Mouse (Mus musculus): Measurements from ENCODE around the gene Spata17. TPM values are rescaled to one million over a fixed set of nuclear protein-coding genes. Genes with fewer than 3 reads are reported as not detected.
A peak's percentile ranks its signal among the peaks of the same experiment; 100 is the strongest.
"Not testable (repeated sequence)": the region's sequence is repeated elsewhere in the genome, so short reads cannot be mapped to it uniquely, and the experiment has no call there.

Spata17 gene
- polyA plus RNA-seq, 2 experiments: 0.19 TPM

DNA sequence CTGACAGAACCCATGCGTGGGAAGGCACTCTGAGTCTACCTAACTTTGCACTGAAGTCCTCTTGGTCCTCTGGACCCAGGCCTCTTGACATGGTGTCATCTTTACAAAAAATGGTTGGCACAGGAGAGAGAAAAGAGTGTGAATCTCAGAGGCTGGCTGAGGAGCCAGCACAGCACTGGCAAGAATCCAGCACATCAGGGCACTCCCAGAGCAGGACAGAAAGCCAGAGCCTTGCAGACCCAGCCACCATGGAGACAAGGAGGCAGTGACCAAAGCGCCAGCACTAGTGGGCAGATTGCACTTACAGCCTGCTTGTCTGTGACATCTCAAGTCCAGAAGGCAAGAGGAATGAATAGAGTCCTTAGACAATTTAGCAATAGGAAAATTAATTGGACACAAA, 62.7 kb downstream of the Spata17 start:
- Histone ChIP-seq H3K36me3 (ENCODE audit: control insufficient read depth, insufficient read depth, low read length) (no peaks in the 10 kb centered on the region), H3K9me3 (ENCODE audit: control insufficient read depth, low read length) (no peaks in the 10 kb centered on the region), H3K27ac (replicated peaks; ENCODE audit: low read depth, low read length) (no peak overlapping the region), H3K4me3 (replicated peaks; ENCODE audit: low read length) (no peak overlapping the region), H3K27me3 (ENCODE audit: control insufficient read depth, insufficient read depth, low read length) (no peaks in the 10 kb centered on the region), H3K9ac (ENCODE audit: low read depth, low read length, severe bottlenecking) (no peak overlapping the region), H3K4me2 (replicated peaks; ENCODE audit: low read depth, low read length, severe bottlenecking) (no peak overlapping the region), H3K4me1 (ENCODE audit: control insufficient read depth, insufficient read depth, low read length) (no peaks in the 10 kb centered on the region)
- DNase-seq (ENCODE audit: low spot score): no peak
- ATAC-seq (ENCODE audit: low FRiP score, low read depth): no peak
- TF ChIP-seq POLR2A (IDR thresholded peaks at IDR 0.05; ENCODE audit: borderline replicate concordance, extremely low read depth, insufficient read depth, insufficient read length): no peak
- 81% methylated on average over 2 of the region's 2 CpGs for WGBS

DNA sequence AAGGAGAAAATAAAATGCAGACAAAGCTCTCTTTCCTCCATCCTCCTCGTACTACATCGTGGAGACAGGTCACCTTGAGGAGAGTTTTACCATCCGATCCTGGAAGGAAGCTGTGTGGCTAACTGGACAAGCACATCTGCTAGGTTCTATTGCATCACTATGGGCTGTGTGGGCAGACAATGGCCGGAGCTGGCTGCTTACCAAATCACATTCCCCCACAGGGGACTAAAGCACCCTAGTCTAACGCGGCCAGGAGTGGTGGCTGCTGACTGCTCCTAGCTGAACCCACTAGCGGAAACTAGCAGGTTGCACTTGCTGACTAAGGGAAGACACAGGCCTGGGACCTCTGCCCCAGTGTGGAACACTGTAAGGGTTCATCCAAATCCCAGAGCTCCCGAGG, 72.3 kb downstream of the Spata17 start:
- no peak overlapping the region for H3K4me3 ChIP-seq (replicated peaks; ENCODE audit: low read length)
- no peak overlapping the region for H3K4me2 ChIP-seq (replicated peaks; ENCODE audit: low read depth, low read length, severe bottlenecking)
- 79% methylated on average over 8 of the region's 8 CpGs for WGBS
- H3K9me3 ChIP-seq (ENCODE audit: control insufficient read depth, low read length): no peaks in the 10 kb centered on the region
- DNase-seq (ENCODE audit: low spot score) (no peak), ATAC-seq (ENCODE audit: low FRiP score, low read depth) (no peak)
- no peaks in the 10 kb centered on the region for H3K4me1 ChIP-seq (ENCODE audit: control insufficient read depth, insufficient read depth, low read length)
- H3K27ac ChIP-seq (replicated peaks; ENCODE audit: low read depth, low read length): no peak overlapping the region
- no peak overlapping the region for H3K9ac ChIP-seq (ENCODE audit: low read depth, low read length, severe bottlenecking)
- no peak for TF ChIP-seq POLR2A (IDR thresholded peaks at IDR 0.05; ENCODE audit: borderline replicate concordance, extremely low read depth, insufficient read depth, insufficient read length)
- H3K36me3 ChIP-seq (ENCODE audit: control insufficient read depth, insufficient read depth, low read length): no peaks in the 10 kb centered on the region
- H3K27me3 ChIP-seq (ENCODE audit: control insufficient read depth, insufficient read depth, low read length): no peaks in the 10 kb centered on the region

DNA sequence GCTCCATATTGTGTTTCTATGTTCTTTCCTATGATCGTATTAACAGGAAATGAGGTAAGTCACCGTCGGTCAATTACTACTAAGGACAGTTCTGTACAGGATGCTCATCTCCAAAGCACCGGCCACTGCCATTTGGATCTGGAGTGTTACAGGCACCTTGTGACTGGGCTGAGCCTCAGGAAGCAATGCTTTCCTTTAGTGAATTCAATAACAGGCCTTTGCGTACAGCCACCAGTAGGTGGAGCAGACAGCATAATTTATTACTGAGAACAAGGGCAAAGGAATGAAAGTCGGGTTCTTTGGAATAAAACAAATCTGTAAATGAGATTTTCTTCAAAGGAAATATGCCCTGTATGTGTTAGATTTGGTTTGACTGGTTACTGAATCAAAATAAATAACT, 77.8 kb downstream of the Spata17 start:
- no peaks in the 10 kb centered on the region for H3K27me3 ChIP-seq (ENCODE audit: control insufficient read depth, insufficient read depth, low read length)
- no peak for ATAC-seq (ENCODE audit: low FRiP score, low read depth)

DNA sequence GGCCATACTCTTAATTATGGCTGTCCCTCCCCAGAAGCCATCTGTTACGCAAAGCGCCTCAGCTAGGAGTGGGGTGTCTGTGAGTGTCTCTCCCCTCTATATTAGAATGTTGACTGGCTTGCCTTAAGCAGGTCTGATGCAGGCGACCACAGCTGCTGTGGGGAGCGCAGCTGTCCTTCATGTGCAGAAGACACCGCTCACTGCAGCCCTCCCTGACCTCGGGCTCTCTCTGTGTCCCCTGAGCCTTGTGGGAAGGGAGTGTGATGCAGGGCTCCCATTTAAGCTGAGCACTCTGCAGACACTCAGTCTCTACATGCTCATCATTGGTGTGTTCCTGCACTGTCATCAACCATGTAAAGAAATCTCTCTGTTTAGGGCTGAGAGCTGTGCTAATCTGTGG, 79.4 kb downstream of the Spata17 start:
- no peak for TF ChIP-seq POLR2A (IDR thresholded peaks at IDR 0.05; ENCODE audit: borderline replicate concordance, extremely low read depth, insufficient read depth, insufficient read length)
- no peaks in the 10 kb centered on the region for H3K36me3 ChIP-seq (ENCODE audit: control insufficient read depth, insufficient read depth, low read length)
- no peak overlapping the region for H3K9ac ChIP-seq (ENCODE audit: low read depth, low read length, severe bottlenecking)
- no peaks in the 10 kb centered on the region for H3K27me3 ChIP-seq (ENCODE audit: control insufficient read depth, insufficient read depth, low read length)
- 86% methylated on average over 6 of the region's 6 CpGs for WGBS
- DNase-seq (ENCODE audit: low spot score) (no peak), ATAC-seq (ENCODE audit: low FRiP score, low read depth) (no peak)
- no peaks in the 10 kb centered on the region for H3K9me3 ChIP-seq (ENCODE audit: control insufficient read depth, low read length)
- H3K27ac ChIP-seq (replicated peaks; ENCODE audit: low read depth, low read length): no peak overlapping the region
- no peak overlapping the region for H3K4me3 ChIP-seq (replicated peaks; ENCODE audit: low read length)
- H3K4me1 ChIP-seq (ENCODE audit: control insufficient read depth, insufficient read depth, low read length): no peaks in the 10 kb centered on the region
- no peak overlapping the region for H3K4me2 ChIP-seq (replicated peaks; ENCODE audit: low read depth, low read length, severe bottlenecking)

More for the DNA sequence above, 77.8 kb downstream of the Spata17 start:
- Histone ChIP-seq H3K4me3 (replicated peaks; ENCODE audit: low read length) (no peak overlapping the region), H3K4me1 (ENCODE audit: control insufficient read depth, insufficient read depth, low read length) (no peaks in the 10 kb centered on the region), H3K9ac (ENCODE audit: low read depth, low read length, severe bottlenecking) (no peak overlapping the region), H3K36me3 (ENCODE audit: control insufficient read depth, insufficient read depth, low read length) (no peaks in the 10 kb centered on the region), H3K27ac (replicated peaks; ENCODE audit: low read depth, low read length) (no peak overlapping the region), H3K9me3 (ENCODE audit: control insufficient read depth, low read length) (no peaks in the 10 kb centered on the region), H3K4me2 (replicated peaks; ENCODE audit: low read depth, low read length, severe bottlenecking) (no peak overlapping the region)
- no peak for TF ChIP-seq POLR2A (IDR thresholded peaks at IDR 0.05; ENCODE audit: borderline replicate concordance, extremely low read depth, insufficient read depth, insufficient read length)
- DNase-seq (ENCODE audit: low spot score): peak; percentile 81
- WGBS: 38% methylated on average over 6 of the region's 6 CpGs

DNA sequence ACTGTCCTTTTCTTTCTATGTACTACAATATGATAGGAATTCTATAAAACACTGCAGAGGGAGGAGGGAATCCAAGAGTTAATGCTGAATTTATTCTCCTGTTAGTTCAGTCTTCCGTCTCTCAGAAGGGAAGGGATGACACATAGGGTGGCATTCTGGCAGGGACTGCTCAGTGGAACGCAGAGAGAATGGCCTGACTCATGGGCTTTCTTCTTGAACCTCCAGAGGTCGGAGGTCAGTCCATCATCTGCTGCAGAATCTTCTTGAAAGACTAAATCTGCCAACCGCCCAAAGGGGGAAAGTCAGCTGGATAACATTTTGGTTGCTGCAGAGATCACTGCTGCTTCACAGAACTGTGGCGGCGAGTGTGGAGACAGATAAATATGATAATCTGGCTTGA, 81.4 kb downstream of the Spata17 start:
- no peaks in the 10 kb centered on the region for H3K36me3 ChIP-seq (ENCODE audit: control insufficient read depth, insufficient read depth, low read length)
- ATAC-seq (ENCODE audit: low FRiP score, low read depth) (no peak), DNase-seq (ENCODE audit: low spot score) (no peak)
- H3K9me3 ChIP-seq (ENCODE audit: control insufficient read depth, low read length): no peaks in the 10 kb centered on the region
- H3K4me3 ChIP-seq (replicated peaks; ENCODE audit: low read length): no peak overlapping the region
- no peak for TF ChIP-seq POLR2A (IDR thresholded peaks at IDR 0.05; ENCODE audit: borderline replicate concordance, extremely low read depth, insufficient read depth, insufficient read length)
- H3K27me3 ChIP-seq (ENCODE audit: control insufficient read depth, insufficient read depth, low read length): no peaks in the 10 kb centered on the region
- H3K9ac ChIP-seq (ENCODE audit: low read depth, low read length, severe bottlenecking): no peak overlapping the region
- H3K4me1 ChIP-seq (ENCODE audit: control insufficient read depth, insufficient read depth, low read length): no peaks in the 10 kb centered on the region
- H3K4me2 ChIP-seq (replicated peaks; ENCODE audit: low read depth, low read length, severe bottlenecking): no peak overlapping the region
- H3K27ac ChIP-seq (replicated peaks; ENCODE audit: low read depth, low read length): no peak overlapping the region
- WGBS: 84% methylated on average over 6 of the region's 6 CpGs

DNA sequence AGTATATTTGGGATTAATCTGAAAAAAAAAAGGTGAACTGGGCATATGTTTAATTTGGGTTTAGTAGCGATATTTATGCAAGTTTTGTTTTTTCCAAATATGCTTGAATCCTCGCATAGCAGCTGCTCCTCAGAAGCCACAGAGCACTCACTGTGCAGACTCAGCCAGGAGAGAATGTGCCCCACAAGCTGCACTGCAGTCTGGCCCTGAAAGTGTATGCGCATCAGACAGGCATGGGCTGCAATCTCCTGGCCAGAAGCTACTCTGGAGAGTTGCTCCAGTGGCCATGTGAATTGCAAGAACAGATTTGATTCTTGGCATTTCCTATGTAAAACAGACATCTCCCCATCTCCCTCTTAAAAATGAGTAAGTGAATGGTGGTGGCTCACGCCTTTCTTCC, 82.9 kb downstream of the Spata17 start:
- DNase-seq (ENCODE audit: low spot score): no peak
- WGBS: 83% methylated on average over 4 of the region's 4 CpGs
- Histone ChIP-seq H3K4me2 (replicated peaks; ENCODE audit: low read depth, low read length, severe bottlenecking) (no peak overlapping the region), H3K27ac (replicated peaks; ENCODE audit: low read depth, low read length) (no peak overlapping the region), H3K4me1 (ENCODE audit: control insufficient read depth, insufficient read depth, low read length) (no peaks in the 10 kb centered on the region), H3K36me3 (ENCODE audit: control insufficient read depth, insufficient read depth, low read length) (no peaks in the 10 kb centered on the region), H3K9ac (ENCODE audit: low read depth, low read length, severe bottlenecking) (no peak overlapping the region), H3K9me3 (ENCODE audit: control insufficient read depth, low read length) (no peaks in the 10 kb centered on the region), H3K4me3 (replicated peaks; ENCODE audit: low read length) (no peak overlapping the region), H3K27me3 (ENCODE audit: control insufficient read depth, insufficient read depth, low read length) (no peaks in the 10 kb centered on the region)
- no peak for ATAC-seq (ENCODE audit: low FRiP score, low read depth)
- TF ChIP-seq POLR2A (IDR thresholded peaks at IDR 0.05; ENCODE audit: borderline replicate concordance, extremely low read depth, insufficient read depth, insufficient read length): no peak

DNA sequence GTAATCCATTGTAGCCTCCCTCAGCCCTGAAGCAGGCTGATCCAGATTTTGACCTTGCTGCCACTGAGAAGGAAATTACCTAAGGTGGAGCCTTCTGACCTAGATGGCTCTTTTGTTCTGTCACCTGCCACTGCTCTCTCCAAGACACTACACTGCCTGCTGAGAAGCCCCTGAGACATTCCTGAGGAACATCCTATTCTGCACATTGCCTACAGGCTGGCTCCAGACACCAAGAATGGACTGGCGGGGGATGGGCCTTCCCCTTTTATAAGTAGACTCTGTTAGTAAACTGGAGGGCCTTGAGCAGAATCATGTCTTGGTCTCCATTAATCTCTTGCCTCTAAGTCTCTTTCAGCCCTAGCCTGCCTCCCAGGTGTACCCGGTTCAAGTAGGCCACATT, 87.7 kb downstream of the Spata17 start:
- H3K4me3 ChIP-seq (replicated peaks; ENCODE audit: low read length); H3K27ac ChIP-seq (replicated peaks; ENCODE audit: low read depth, low read length); H3K9me3 ChIP-seq (ENCODE audit: control insufficient read depth, low read length); H3K36me3 ChIP-seq (ENCODE audit: control insufficient read depth, insufficient read depth, low read length); DNase-seq (ENCODE audit: low spot score); H3K4me1 ChIP-seq (ENCODE audit: control insufficient read depth, insufficient read depth, low read length); H3K4me2 ChIP-seq (replicated peaks; ENCODE audit: low read depth, low read length, severe bottlenecking); ATAC-seq (ENCODE audit: low FRiP score, low read depth); H3K27me3 ChIP-seq (ENCODE audit: control insufficient read depth, insufficient read depth, low read length); H3K9ac ChIP-seq (ENCODE audit: low read depth, low read length, severe bottlenecking): not testable (repeated sequence)
- 95% methylated on average over 2 of the region's 2 CpGs for WGBS

Measured in limb, embryonic 14.5 days (tissue).